Mouse (Mus musculus) myocyte (in vitro differentiated cells): Measurements from ENCODE around the gene Psen2. TPM values are rescaled to one million over a fixed set of nuclear protein-coding genes. Genes with fewer than 3 reads are reported as not detected.

ENCODE experiments used
- H3K27me3 ChIP-seq: one replicate; pipeline ENCODE4 v1.6.1; 2011; ENCODE audit not compliant: control insufficient read depth, insufficient read depth, insufficient read length
- H3K36me3 ChIP-seq: one replicate; pipeline ENCODE4 v1.6.1; 2011; ENCODE audit not compliant: control insufficient read depth, insufficient read depth
- H3K4me2 ChIP-seq: one replicate; pipeline ENCODE4 v1.6.1; 2011; ENCODE audit warnings: low read depth, control low read depth
- H3K4me3 ChIP-seq: one replicate; pipeline ENCODE4 v1.5.1; 2011; ENCODE audit warnings: mild to moderate bottlenecking, control low read depth, moderate library complexity
- H3K79me2 ChIP-seq: one replicate; pipeline ENCODE4 v1.6.1; 2011; ENCODE audit not compliant: control insufficient read depth, insufficient read depth
- H3ac ChIP-seq: one replicate; pipeline ENCODE4 v1.6.1; 2011; ENCODE audit not compliant: control insufficient read depth, insufficient read length
- CEBPB ChIP-seq: IDR thresholded peaks from 2 replicates; pipeline ENCODE4 v1.6.1; 2011; ENCODE audit warnings: mild to moderate bottlenecking, moderate library complexity; ENCODE audit not compliant: poor library complexity, insufficient read depth, severe bottlenecking
- E2F4 ChIP-seq: IDR thresholded peaks from one replicate; pipeline ENCODE4 v1.6.1; 2011; ENCODE audit warnings: mild to moderate bottlenecking, control low read depth, moderate library complexity; ENCODE audit not compliant: insufficient read depth
- MAX ChIP-seq: IDR thresholded peaks from one replicate; pipeline ENCODE4 v1.6.1; 2011; ENCODE audit warnings: low read depth, mild to moderate bottlenecking, control low read depth
- MYOD1 ChIP-seq, 3 experiments: IDR thresholded peaks; one replicate each; pipeline ENCODE4 v1.6.1; 2011; ENCODE audit warnings: control low read depth in 2 of 3, low read depth in 2 of 3, mild to moderate bottlenecking in 2 of 3, moderate library complexity in 1 of 3; ENCODE audit not compliant: insufficient read length in 2 of 3, control insufficient read depth in 1 of 3
- MYOG ChIP-seq, 3 experiments: IDR thresholded peaks; one replicate each; pipeline ENCODE4 v1.6.1; 2011; ENCODE audit warnings: control low read depth in 2 of 3, low read depth in 2 of 3, mild to moderate bottlenecking in 2 of 3; ENCODE audit not compliant: insufficient read length in 2 of 3, control insufficient read depth in 1 of 3, insufficient read depth in 1 of 3
- POLR2A ChIP-seq: IDR thresholded peaks from one replicate; pipeline ENCODE4 v1.6.1; 2011; ENCODE audit warnings: low read depth, mild to moderate bottlenecking, control low read depth, moderate library complexity; ENCODE audit not compliant: insufficient read length
- POLR2AphosphoS2 ChIP-seq: IDR thresholded peaks from one replicate; pipeline ENCODE4 v1.6.1; 2011; ENCODE audit warnings: low read depth, control low read depth; ENCODE audit not compliant: insufficient read length
- REST ChIP-seq: IDR thresholded peaks from one replicate; pipeline ENCODE4 v1.6.1; 2011; ENCODE audit warnings: mild to moderate bottlenecking, control low read depth, moderate library complexity; ENCODE audit not compliant: insufficient read depth, insufficient read length
- SRF ChIP-seq: IDR thresholded peaks from one replicate; pipeline ENCODE4 v1.6.1; 2011; ENCODE audit warnings: low read depth; ENCODE audit not compliant: control insufficient read depth, insufficient read length
- TCF12 ChIP-seq: IDR thresholded peaks from one replicate; pipeline ENCODE4 v1.6.1; 2011; ENCODE audit warnings: mild to moderate bottlenecking, control low read depth; ENCODE audit not compliant: poor library complexity, insufficient read depth, severe bottlenecking
- TCF3 ChIP-seq: IDR thresholded peaks from one replicate; pipeline ENCODE4 v1.6.1; 2011; ENCODE audit warnings: low read depth, control low read depth; ENCODE audit not compliant: insufficient read length
- USF1 ChIP-seq: IDR thresholded peaks from one replicate; pipeline ENCODE4 v1.6.1; 2011; ENCODE audit warnings: low read depth, mild to moderate bottlenecking, control low read depth, moderate library complexity
- polyA plus RNA-seq: library from polyadenylated mRNA; unstranded; fragments of >200 nt; fragmentation: generic; extraction: Trizol; gene quantifications from one replicate; pipeline ENCODE4 v1.2.1, GENCODE M21; 2012; ENCODE audit warnings: missing spikeins

Gene Psen2
- polyA plus RNA-seq, 1 experiment = 28.6 TPM

- H3K4me2 ChIP-seq = peak overlapping the region; percentile 68
- TF ChIP-seq POLR2A (no peak), MYOG (IDR thresholded peaks at IDR 0.05; ENCODE audit: control insufficient read depth in 1 of 3, insufficient read depth in 1 of 3, insufficient read length in 2 of 3, low read depth in 2 of 3) (no peak), MAX (no peak), POLR2AphosphoS2 (no peak), USF1 (no peak), MYOD1 (IDR thresholded peaks at IDR 0.05; ENCODE audit: control insufficient read depth in 1 of 3, insufficient read length in 2 of 3, low read depth in 2 of 3) (no peak), SRF (no peak), TCF12 (no peak), REST (no peak), CEBPB (no peak), E2F4 (no peak), TCF3 (no peak)
- H3K4me3 ChIP-seq = peak overlapping the region; percentile 35
- H3K36me3 ChIP-seq = no peaks in the 10 kb centered on the region
- H3K27me3 ChIP-seq = peaks cover 20% of the 10 kb centered on the region
- H3K79me2 ChIP-seq = no peaks in the 10 kb centered on the region
- H3ac ChIP-seq = no peak overlapping the region
These were observed 66.7 kb downstream of the Psen2 start for GRCm38 (mm10) chr1:180196508-180196907.

DNA sequence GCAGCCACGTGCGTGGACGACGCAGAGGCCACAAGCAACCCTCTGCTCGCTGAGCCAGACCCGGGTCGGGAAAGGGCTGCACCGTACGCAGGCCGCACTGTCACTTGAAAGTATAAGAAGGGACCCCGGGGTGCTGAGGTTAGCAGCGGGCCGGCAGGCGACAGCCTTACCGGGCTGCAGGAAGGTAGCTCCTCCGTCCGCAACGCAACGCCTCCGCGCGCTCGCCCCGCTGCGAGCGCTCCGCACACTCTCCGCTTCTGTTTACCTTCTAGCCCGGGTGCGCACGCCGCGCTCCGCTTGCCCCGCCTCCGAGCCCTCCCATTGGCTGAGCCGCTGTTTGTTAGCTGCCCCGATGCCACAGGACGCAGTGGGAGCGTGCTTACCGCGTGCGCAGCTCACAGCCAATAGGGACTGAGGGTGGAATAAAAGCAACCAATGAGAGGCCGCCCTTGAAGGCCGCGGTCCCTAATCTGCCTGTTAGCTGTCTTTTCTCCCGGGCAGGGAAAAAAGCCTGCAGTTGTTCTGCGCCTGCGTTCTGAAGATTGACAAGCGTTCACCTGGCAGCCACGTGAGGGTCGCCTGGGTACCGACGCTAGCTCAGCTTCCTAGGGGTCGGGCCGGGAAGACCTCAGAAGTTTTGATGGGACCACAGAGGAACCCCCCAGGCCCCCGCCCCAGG is 67.4 kb downstream of the Psen2 start:
- peaks cover 25% of the 10 kb centered on the region for H3K27me3 ChIP-seq
- TF ChIP-seq MYOG (IDR thresholded peaks at IDR 0.05; ENCODE audit: control insufficient read depth in 1 of 3, insufficient read depth in 1 of 3, insufficient read length in 2 of 3, low read depth in 2 of 3) (peak in 1 of 3 experiments; percentile 13), USF1 (peak; percentile 29), SRF (no peak), MYOD1 (IDR thresholded peaks at IDR 0.05; ENCODE audit: control insufficient read depth in 1 of 3, insufficient read length in 2 of 3, low read depth in 2 of 3) (peak in 2 of 3 experiments; percentile 4 to 29), E2F4 (peak; percentile 48), POLR2A (peak; percentile 90), MAX (peak; percentile 64), CEBPB (no peak), POLR2AphosphoS2 (peak; percentile 77), REST (no peak), TCF12 (no peak), TCF3 (no peak)
- H3K4me3 ChIP-seq = peak overlapping the region; percentile 35
- H3K4me2 ChIP-seq = peak overlapping the region; percentile 89
- H3K79me2 ChIP-seq = no peaks in the 10 kb centered on the region
- no peak overlapping the region for H3ac ChIP-seq
- no peaks in the 10 kb centered on the region for H3K36me3 ChIP-seq

DNA sequence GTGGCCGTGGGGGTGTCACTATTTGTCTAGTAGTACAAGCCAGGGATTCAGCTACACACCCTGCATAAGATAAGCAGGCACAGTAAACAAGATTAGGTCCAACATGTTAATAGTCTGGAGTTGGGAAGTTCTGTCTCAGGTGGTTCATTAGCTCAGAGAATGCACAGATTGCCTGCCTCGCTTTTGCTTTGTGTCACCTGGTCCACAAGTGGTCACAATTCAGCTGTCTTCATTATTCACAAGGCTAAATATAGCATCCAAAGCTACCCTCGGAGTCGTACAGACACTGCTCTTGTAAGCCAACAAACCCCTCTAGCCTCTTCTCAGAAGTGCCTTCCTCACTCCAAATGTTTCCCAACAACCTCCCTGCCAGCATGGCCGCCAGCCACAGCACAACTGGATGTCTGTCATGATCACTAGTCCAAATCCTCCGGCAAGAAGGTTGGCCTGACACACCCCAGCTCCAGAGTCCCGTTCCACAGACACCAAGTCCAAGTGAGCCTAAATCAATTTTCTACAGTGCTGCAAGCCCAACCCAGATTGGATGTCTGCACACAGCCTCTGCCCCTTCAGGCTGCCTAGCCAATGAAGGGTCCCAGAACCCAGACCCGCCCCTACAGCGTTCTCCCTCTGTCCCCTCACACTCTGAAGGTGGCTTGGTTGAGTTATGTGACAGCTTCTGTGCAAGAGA is 68.3 kb downstream of the Psen2 start:
- H3K27me3 ChIP-seq = peaks cover 32% of the 10 kb centered on the region
- H3ac ChIP-seq = no peak overlapping the region
- H3K36me3 ChIP-seq = no peaks in the 10 kb centered on the region
- peak overlapping the region; percentile 35 for H3K4me3 ChIP-seq
- TF ChIP-seq POLR2A = peak; percentile 23
- peak in 1 of 3 experiments; percentile 58 for TF ChIP-seq MYOD1 (IDR thresholded peaks at IDR 0.05; ENCODE audit: control insufficient read depth in 1 of 3, insufficient read length in 2 of 3, low read depth in 2 of 3)
- TF ChIP-seq TCF3 = no peak
- peak overlapping the region; percentile 89 for H3K4me2 ChIP-seq
- no peaks in the 10 kb centered on the region for H3K79me2 ChIP-seq

DNA sequence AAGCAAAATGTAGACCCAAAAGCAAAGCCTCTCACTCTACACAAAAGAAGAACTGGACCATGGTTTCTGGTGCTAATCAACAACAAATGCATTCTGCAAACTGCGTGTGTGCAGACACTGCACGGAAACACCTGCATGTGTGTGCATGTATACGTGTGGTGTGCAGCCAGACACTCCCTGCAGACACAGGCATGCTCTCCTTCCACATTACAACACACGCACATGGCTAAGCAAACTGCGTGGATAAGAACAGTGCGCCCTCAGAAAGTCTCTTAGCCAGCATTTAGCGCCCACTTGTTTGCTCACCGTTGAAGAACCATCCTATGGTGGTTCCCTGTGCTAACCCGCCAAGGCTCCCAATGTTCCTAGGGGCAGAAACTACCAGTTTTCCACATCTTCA is 69.2 kb downstream of the Psen2 start:
- Histone ChIP-seq H3K4me3 (peak overlapping the region; percentile 35), H3K27me3 (peaks cover 35% of the 10 kb centered on the region), H3K4me2 (peak overlapping the region; percentile 89), H3K79me2 (no peaks in the 10 kb centered on the region), H3K36me3 (no peaks in the 10 kb centered on the region), H3ac (no peak overlapping the region)
- TF ChIP-seq POLR2A (peak; percentile 10), MYOG (IDR thresholded peaks at IDR 0.05; ENCODE audit: control insufficient read depth in 1 of 3, insufficient read depth in 1 of 3, insufficient read length in 2 of 3, low read depth in 2 of 3) (no peak), E2F4 (no peak), USF1 (no peak)

DNA sequence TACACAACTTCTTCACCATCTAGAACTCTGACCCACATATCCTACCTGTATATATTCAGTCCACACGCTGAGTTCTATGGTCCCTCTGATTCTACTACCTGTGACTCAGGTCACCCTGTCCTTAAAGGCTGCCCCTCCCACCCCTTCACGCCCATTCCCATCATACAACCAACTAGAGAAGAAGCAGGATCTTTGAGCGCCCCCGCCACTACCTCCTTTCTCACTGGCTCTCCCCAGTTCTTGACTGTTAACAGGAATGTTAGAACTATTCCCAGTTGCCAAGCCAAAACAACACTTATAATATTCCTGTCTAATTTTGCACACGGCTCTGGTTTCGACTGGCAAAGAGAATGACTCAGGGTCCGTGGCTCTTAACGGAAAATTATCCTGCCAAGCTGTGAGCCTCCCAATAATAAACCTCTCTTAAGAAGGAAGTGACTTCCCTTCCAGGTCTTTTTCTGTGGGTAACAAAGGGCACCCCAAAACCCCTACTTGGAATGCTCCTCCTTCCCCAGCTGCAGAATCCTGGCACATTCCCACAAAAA is 69.8 kb downstream of the Psen2 start:
- Histone ChIP-seq H3K27me3 (peaks cover 39% of the 10 kb centered on the region), H3K4me2 (peak overlapping the region; percentile 89), H3K79me2 (no peaks in the 10 kb centered on the region), H3ac (no peak overlapping the region), H3K36me3 (no peaks in the 10 kb centered on the region), H3K4me3 (peak overlapping the region; percentile 35)
- TF ChIP-seq TCF3 (no peak), REST (no peak), POLR2A (no peak), USF1 (no peak), CEBPB (no peak), E2F4 (no peak), MAX (no peak), POLR2AphosphoS2 (no peak), TCF12 (no peak)
